Mouse (Mus musculus) cerebellum, adult 11 months (tissue): Measurements from ENCODE around the gene Tex19.2.
A peak's percentile ranks its signal among the peaks of the same experiment; 100 is the strongest.

Experiments used
- DNase-seq: peaks from one replicate; pipeline ENCODE4 v3.0.0; 2022

Tex19.2 gene

GRCm38 (mm10) chr11:121118577-121118976 is at the start of gene Tex19.2:
Gene Tex19.2, minus strand, starts transcription at chr11:121118677.
- DNase-seq: no peak

GRCm38 (mm10) chr11:121163751-121164150 is 45.3 kb upstream of the Tex19.2 start:
- DNase-seq: no peak

GRCm38 (mm10) chr11:121160636-121161346 is 42.3 kb upstream of the Tex19.2 start:
- DNase-seq: no peak

GRCm38 (mm10) chr11:121159971-121160370 is 41.5 kb upstream of the Tex19.2 start, which contains the start of gene Uts2r:
Gene Uts2r, plus strand, starts transcription at chr11:121160271.
- no peak for DNase-seq

- DNase-seq: peak; percentile 47
Measured at GRCm38 (mm10) chr11:121156411-121156891, 38.0 kb upstream of the Tex19.2 start.

- no peak for DNase-seq
Measured at GRCm38 (mm10) chr11:121154203-121154602, 35.7 kb upstream of the Tex19.2 start.

GRCm38 (mm10) chr11:121148193-121148592 is 29.7 kb upstream of the Tex19.2 start:
- DNase-seq: no peak

- DNase-seq: no peak
Measured at GRCm38 (mm10) chr11:121145865-121146264, 27.4 kb upstream of the Tex19.2 start, which contains the start of gene Tex19.1. Gene Tex19.1, plus strand, starts transcription at chr11:121146143.

GRCm38 (mm10) chr11:121143325-121144015 is 25.0 kb upstream of the Tex19.2 start:
- no peak for DNase-seq

GRCm38 (mm10) chr11:121138732-121139131 is 20.3 kb upstream of the Tex19.2 start:
- DNase-seq: no peak

GRCm38 (mm10) chr11:121137682-121138081 is 19.2 kb upstream of the Tex19.2 start:
- no peak for DNase-seq

- DNase-seq: no peak
Measured at GRCm38 (mm10) chr11:121134600-121134999, 16.1 kb upstream of the Tex19.2 start.

- DNase-seq: no peak
Measured at GRCm38 (mm10) chr11:121129616-121130015, 11.1 kb upstream of the Tex19.2 start.

- DNase-seq: no peak
Measured at GRCm38 (mm10) chr11:121127441-121127840, 9.0 kb upstream of the Tex19.2 start.

- DNase-seq: no peak
Measured at GRCm38 (mm10) chr11:121126395-121126794, 7.9 kb upstream of the Tex19.2 start.

GRCm38 (mm10) chr11:121125522-121126172 is 7.2 kb upstream of the Tex19.2 start:
- no peak for DNase-seq

GRCm38 (mm10) chr11:121123438-121123837 is 5.0 kb upstream of the Tex19.2 start:
- DNase-seq: no peak

GRCm38 (mm10) chr11:121122024-121122670 is 3.7 kb upstream of the Tex19.2 start:
- DNase-seq: no peak

- DNase-seq: no peak
Measured at GRCm38 (mm10) chr11:121121151-121121550, 2.7 kb upstream of the Tex19.2 start.

GRCm38 (mm10) chr11:121118106-121118505 is 371 bp downstream of the Tex19.2 start:
- DNase-seq: no peak

- DNase-seq: peak; percentile 66
Measured at GRCm38 (mm10) chr11:121112091-121112775, 6.2 kb downstream of the Tex19.2 start.

GRCm38 (mm10) chr11:121111601-121112000 is 6.9 kb downstream of the Tex19.2 start:
- no peak for DNase-seq
